ENCODE assay signal across 8 mouse cellular contexts in genomic region chr3:127553720-127554043, GRCm38 (mm10). TPM values are rescaled to one million over a fixed set of nuclear protein-coding genes. Genes with fewer than 3 reads are reported as not detected.
DNase-seq lines count a peak whose midpoint lies in the region; ATAC-seq and TF ChIP-seq lines count a peak whose summit lies in the region.

No protein-coding gene starts in this region.

- no peaks in the 10 kb centered on the region for H3K9me3 ChIP-seq in kidney, postnatal 0 days (replicated peaks; ENCODE audit: low read length)
- H3K9me3 ChIP-seq in embryonic facial prominence, embryonic 11.5 days (replicated peaks; ENCODE audit: control insufficient read depth, low read length): no peaks in the 10 kb centered on the region
- no peaks in the 10 kb centered on the region for H3K9me3 ChIP-seq in intestine, postnatal 0 days (ENCODE audit: control insufficient read depth)
- H3K9me3 ChIP-seq in neural tube, embryonic 12.5 days: no peaks in the 10 kb centered on the region

- H3K27ac ChIP-seq in kidney, postnatal 0 days: peak overlapping the region; percentile 31; the same call in 1 of the 2 replicates
- H3K27ac ChIP-seq in embryonic facial prominence, embryonic 11.5 days (replicated peaks; ENCODE audit: low read depth, low read length): no peak overlapping the region
- peak overlapping the region; percentile 46; the same call in 1 of the 2 replicates for H3K27ac ChIP-seq in intestine, postnatal 0 days (ENCODE audit: low read depth, low read length)
- no peak overlapping the region for H3K27ac ChIP-seq in neural tube, embryonic 12.5 days

- ATAC-seq in kidney, postnatal 0 days (replicated peaks; ENCODE audit: low FRiP score, low read depth): no peak
- ATAC-seq in embryonic facial prominence, embryonic 11.5 days (replicated peaks; ENCODE audit: insufficient number of reproducible peaks, low FRiP score, low TSS enrichment, low read depth): no peak
- ATAC-seq in intestine, postnatal 0 days: no peak
- ATAC-seq in neural tube, embryonic 12.5 days (ENCODE audit: low FRiP score, low read depth): no peak

- no peaks in the 10 kb centered on the region for H3K36me3 ChIP-seq in kidney, postnatal 0 days (ENCODE audit: insufficient read depth, low read length)
- no peaks in the 10 kb centered on the region; the same call in 1 of the 2 replicates for H3K36me3 ChIP-seq in embryonic facial prominence, embryonic 11.5 days (replicated peaks; ENCODE audit: control insufficient read depth, insufficient read depth, low read depth, low read length)
- no peaks in the 10 kb centered on the region for H3K36me3 ChIP-seq in intestine, postnatal 0 days (ENCODE audit: control insufficient read depth, insufficient read depth)
- peaks cover 11% of the 10 kb centered on the region for H3K36me3 ChIP-seq in neural tube, embryonic 12.5 days

- peak overlapping the region; percentile 78 for H3K4me2 ChIP-seq in kidney, postnatal 0 days (ENCODE audit: low read length)
- peak overlapping the region; percentile 54 for H3K4me2 ChIP-seq in embryonic facial prominence, embryonic 11.5 days (ENCODE audit: low read depth, low read length)
- H3K4me2 ChIP-seq in intestine, postnatal 0 days (replicated peaks; ENCODE audit: low read depth): peak overlapping the region; percentile 75
- H3K4me2 ChIP-seq in neural tube, embryonic 12.5 days (replicated peaks): peak overlapping the region; percentile 68

- TF ChIP-seq CTCF in kidney, postnatal 0 days (IDR thresholded peaks at IDR 0.05; ENCODE audit: low read depth): no peak
- no peak for TF ChIP-seq CTCF in intestine, postnatal 0 days (IDR thresholded peaks at IDR 0.05; ENCODE audit: low read depth)

- H3K4me3 ChIP-seq in kidney, postnatal 0 days (replicated peaks; ENCODE audit: low read depth, low read length): peak overlapping the region; percentile 80
- H3K4me3 ChIP-seq in embryonic facial prominence, embryonic 11.5 days (ENCODE audit: low read depth, low read length): peak overlapping the region; percentile 72
- H3K4me3 ChIP-seq in intestine, postnatal 0 days (ENCODE audit: low read depth, low read length): peak overlapping the region; percentile 72
- H3K4me3 ChIP-seq in neural tube, embryonic 12.5 days: peak overlapping the region; percentile 68

- DNase-seq in kidney, postnatal 0 days (ENCODE audit: low spot score): peak; percentile 3
- no peak for DNase-seq in kidney, postnatal 14 days
- DNase-seq in embryonic facial prominence, embryonic 11.5 days (ENCODE audit: low spot score): no peak
- DNase-seq in layer of hippocampus, adult 11-12 months (ENCODE audit: low spot score): no peak
- DNase-seq in embryo, embryonic 9.5 days (ENCODE audit: extremely low spot score): no peak
- DNase-seq in kidney, adult 18-20 months: no peak

- no peaks in the 10 kb centered on the region for H3K4me1 ChIP-seq in kidney, postnatal 0 days (replicated peaks; ENCODE audit: insufficient read depth, low read length)
- H3K4me1 ChIP-seq in embryonic facial prominence, embryonic 11.5 days (ENCODE audit: control insufficient read depth, insufficient read depth, low read length): no peaks in the 10 kb centered on the region
- H3K4me1 ChIP-seq in intestine, postnatal 0 days (replicated peaks; ENCODE audit: control insufficient read depth, insufficient read depth, low read length): no peaks in the 10 kb centered on the region
- peaks cover 6% of the 10 kb centered on the region for H3K4me1 ChIP-seq in neural tube, embryonic 12.5 days

- WGBS in kidney, postnatal 0 days: under 1% methylated on average over 4 of the region's 4 CpGs
- WGBS in embryonic facial prominence, embryonic 11.5 days: under 1% methylated on average over 4 of the region's 4 CpGs
- WGBS in intestine, postnatal 0 days: 3% methylated on average over 4 of the region's 4 CpGs
- 1% methylated on average over 4 of the region's 4 CpGs for WGBS in neural tube, embryonic 12.5 days

- H3K9ac ChIP-seq in kidney, postnatal 0 days (ENCODE audit: low read depth, low read length): peak overlapping the region; percentile 77
- peak overlapping the region; percentile 54 for H3K9ac ChIP-seq in embryonic facial prominence, embryonic 11.5 days (replicated peaks; ENCODE audit: low read length)
- peak overlapping the region; percentile 55 for H3K9ac ChIP-seq in intestine, postnatal 0 days (ENCODE audit: low read depth, low read length)
- H3K9ac ChIP-seq in neural tube, embryonic 12.5 days: peak overlapping the region; percentile 44

- no peaks in the 10 kb centered on the region for H3K27me3 ChIP-seq in kidney, postnatal 0 days (ENCODE audit: insufficient read depth, low read length)
- H3K27me3 ChIP-seq in embryonic facial prominence, embryonic 11.5 days (ENCODE audit: control insufficient read depth, insufficient read depth, low read length): no peaks in the 10 kb centered on the region
- H3K27me3 ChIP-seq in intestine, postnatal 0 days (replicated peaks; ENCODE audit: control insufficient read depth, insufficient read depth, low read length): no peaks in the 10 kb centered on the region
- H3K27me3 ChIP-seq in neural tube, embryonic 12.5 days (replicated peaks): no peaks in the 10 kb centered on the region

RNA-seq across cellular contexts. Expression of gene Zgrf1, which starts 0.4 kb away (rescaled TPM):
- 2.3 and 3.2 TPM in 2 replicates for polyA plus RNA-seq in kidney, postnatal 0 days (2015; fragmentation: Nextera tagmentation; extraction: Ambion mirVana)
- polyA plus RNA-seq in embryonic facial prominence, embryonic 11.5 days (2014; fragmentation: Nextera tagmentation; extraction: Ambion mirVana): 9.5 and 10.2 TPM in 2 replicates
- 1.1 TPM in 2 replicates for polyA plus RNA-seq in intestine, postnatal 0 days (2015; fragmentation: Nextera tagmentation; extraction: Ambion mirVana)
- 9.7 and 10.0 TPM in 2 replicates for polyA plus RNA-seq in neural tube, embryonic 12.5 days (2016; fragmentation: Nextera tagmentation; extraction: Ambion mirVana)

RNA-seq across cellular contexts. Expression of gene Larp7, which starts 0.5 kb away (rescaled TPM):
- 46.1 and 52.2 TPM in 2 replicates for polyA plus RNA-seq in kidney, postnatal 0 days (2015; fragmentation: Nextera tagmentation; extraction: Ambion mirVana)
- polyA plus RNA-seq in embryonic facial prominence, embryonic 11.5 days (2014; fragmentation: Nextera tagmentation; extraction: Ambion mirVana): 83.3 and 86.7 TPM in 2 replicates
- polyA plus RNA-seq in intestine, postnatal 0 days (2015; fragmentation: Nextera tagmentation; extraction: Ambion mirVana): 23.6 and 26.2 TPM in 2 replicates
- 46.4 and 47.2 TPM in 2 replicates for polyA plus RNA-seq in neural tube, embryonic 12.5 days (2016; fragmentation: Nextera tagmentation; extraction: Ambion mirVana)

RNA-seq across cellular contexts. Expression of gene Ank2, which starts 54.5 kb away (rescaled TPM):
- polyA plus RNA-seq in kidney, postnatal 0 days (2015; fragmentation: Nextera tagmentation; extraction: Ambion mirVana): 4.1 and 4.7 TPM in 2 replicates
- polyA plus RNA-seq in embryonic facial prominence, embryonic 11.5 days (2014; fragmentation: Nextera tagmentation; extraction: Ambion mirVana): 26.1 and 33.1 TPM in 2 replicates
- polyA plus RNA-seq in intestine, postnatal 0 days (2015; fragmentation: Nextera tagmentation; extraction: Ambion mirVana): 9.0 and 12.4 TPM in 2 replicates
- 95.2 and 106 TPM in 2 replicates for polyA plus RNA-seq in neural tube, embryonic 12.5 days (2016; fragmentation: Nextera tagmentation; extraction: Ambion mirVana)

Comparison
In these comparisons a context has a peak if more than half of its experiments do, and no peak if none do; other contexts are left out.
1. H3K27ac ChIP-seq: peak in kidney, postnatal 0 days (single experiment) and intestine, postnatal 0 days (single experiment); none in embryonic facial prominence, embryonic 11.5 days (single experiment) and neural tube, embryonic 12.5 days (single experiment).
2. Peak in every context shown above with its lines, with median percentiles within 50 percentile points of each other: H3K4me2 ChIP-seq, H3K4me3 ChIP-seq and H3K9ac ChIP-seq.